In the genomic region with DNA sequence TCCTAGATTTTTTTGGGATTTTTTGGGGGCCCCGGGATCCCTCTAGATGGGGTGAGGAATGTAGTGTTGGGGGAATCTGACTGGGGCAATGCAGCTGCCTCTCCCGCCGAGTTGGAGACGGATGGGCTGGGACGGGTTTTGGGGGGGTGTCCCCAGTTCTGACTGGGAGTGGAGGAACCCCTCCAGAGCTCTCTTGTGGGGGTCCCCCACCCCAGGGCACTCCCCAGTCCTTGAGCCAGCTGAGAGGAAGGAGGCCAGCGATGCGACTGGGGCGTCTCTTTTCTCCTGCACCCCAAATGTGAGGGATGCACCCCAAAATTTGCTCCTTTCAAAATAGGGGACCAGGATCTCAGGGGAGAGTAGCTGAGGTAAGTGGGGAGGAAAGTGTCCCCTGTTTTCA, we compare ENCODE assay signal across 9 mouse cellular contexts. TPM values are rescaled to one million over a fixed set of nuclear protein-coding genes. Genes with fewer than 3 reads are reported as not detected.
DNase-seq lines count a peak whose midpoint lies in the region; ATAC-seq and TF ChIP-seq lines count a peak whose summit lies in the region.
"Had no signal": no experiment of that assay in that cellular context is flagged by ENCODE, and none has a peak within 500 bp of the region (broad histone marks: within the 10 kb centered on the region; RNA-seq: fewer than 3 reads in every experiment).

No protein-coding gene starts in this region.

- H3K27ac ChIP-seq in kidney, adult 2 months (ENCODE audit: insufficient read depth, low read depth, low read length) = peak overlapping the region; percentile 81
- H3K27ac ChIP-seq in hindbrain, embryonic 11.5 days (ENCODE audit: low read depth, low read length) = no peak overlapping the region
- H3K27ac ChIP-seq in midbrain, embryonic 14.5 days (replicated peaks; ENCODE audit: low read depth, low read length) = no peak overlapping the region
- H3K27ac ChIP-seq: liver, embryonic 15.5 days had no signal

- peak overlapping the region; percentile 35; the same call in 1 of the 2 replicates for H3K9ac ChIP-seq in hindbrain, embryonic 11.5 days (ENCODE audit: low read depth, low read length)
- peak overlapping the region; percentile 51 for H3K9ac ChIP-seq in midbrain, embryonic 14.5 days (replicated peaks; ENCODE audit: low read length)
- H3K9ac ChIP-seq: liver, embryonic 15.5 days had no signal

- peaks cover 16% of the 10 kb centered on the region for H3K4me1 ChIP-seq in kidney, adult 2 months (ENCODE audit: control insufficient read depth, insufficient read depth, low read length)
- H3K4me1 ChIP-seq in hindbrain, embryonic 11.5 days (replicated peaks; ENCODE audit: control insufficient read depth, insufficient read depth, low read length) = peaks cover 9% of the 10 kb centered on the region
- H3K4me1 ChIP-seq in midbrain, embryonic 14.5 days (ENCODE audit: control insufficient read depth, insufficient read depth, low read length) = peaks cover 22% of the 10 kb centered on the region

- 35% methylated on average over 8 of the region's 8 CpGs for WGBS in kidney, adult 2 months
- WGBS in hindbrain, embryonic 11.5 days = 35% methylated on average over 8 of the region's 8 CpGs
- WGBS in midbrain, embryonic 14.5 days = 37% methylated on average over 8 of the region's 8 CpGs

- ATAC-seq in hindbrain, embryonic 11.5 days (ENCODE audit: low FRiP score) = no peak
- no peak for ATAC-seq in midbrain, embryonic 14.5 days (ENCODE audit: low FRiP score, low TSS enrichment)
- no peak for ATAC-seq in megakaryocyte-erythroid progenitor cell, adult 5-6 weeks (replicated peaks; ENCODE audit: low FRiP score, low TSS enrichment, poor library complexity, severe bottlenecking)

- TF ChIP-seq POLR2A in kidney, adult 2 months (IDR thresholded peaks at IDR 0.05; ENCODE audit: low read depth, low read length) = no peak

- no peaks in the 10 kb centered on the region for H3K27me3 ChIP-seq in kidney, adult 2 months (replicated peaks; ENCODE audit: control insufficient read depth, insufficient read depth, low read length)
- peaks cover 22% of the 10 kb centered on the region for H3K27me3 ChIP-seq in hindbrain, embryonic 11.5 days (ENCODE audit: control insufficient read depth, insufficient read depth, low read length)
- peaks cover 27% of the 10 kb centered on the region for H3K27me3 ChIP-seq in midbrain, embryonic 14.5 days (ENCODE audit: control insufficient read depth, insufficient read depth, low read length)

- no peaks in the 10 kb centered on the region; the same call in 1 of the 2 replicates for H3K36me3 ChIP-seq in kidney, adult 2 months (ENCODE audit: control insufficient read depth, insufficient read depth, low read length)
- no peaks in the 10 kb centered on the region for H3K36me3 ChIP-seq in hindbrain, embryonic 11.5 days (ENCODE audit: control insufficient read depth, insufficient read depth, low read length)
- peaks cover 18% of the 10 kb centered on the region for H3K36me3 ChIP-seq in midbrain, embryonic 14.5 days (ENCODE audit: control insufficient read depth, insufficient read depth, low read length)

- no peak for TF ChIP-seq CTCF in kidney, adult 2 months (conservative IDR thresholded peaks at IDR 0.05; ENCODE audit: insufficient read depth, insufficient read length, low read depth, low read length)

- H3K9me3 ChIP-seq in hindbrain, embryonic 11.5 days (ENCODE audit: control insufficient read depth, low read length) = no peaks in the 10 kb centered on the region
- no peaks in the 10 kb centered on the region for H3K9me3 ChIP-seq in midbrain, embryonic 14.5 days (ENCODE audit: control insufficient read depth, low read length)
- H3K9me3 ChIP-seq: liver, embryonic 15.5 days had no signal

- H3K4me2 ChIP-seq in hindbrain, embryonic 11.5 days (replicated peaks; ENCODE audit: low read depth, low read length) = peak overlapping the region; percentile 40
- H3K4me2 ChIP-seq in midbrain, embryonic 14.5 days (ENCODE audit: low read length) = peak overlapping the region; percentile 51

- no peak for DNase-seq in kidney, adult 2 months
- DNase-seq in kidney, adult 8-10 months = no peak
- DNase-seq in cerebellum, adult 9-10 months = peak; percentile 72
- no peak for DNase-seq in hindbrain, embryonic 11.5 days (ENCODE audit: low spot score)
- no peak for DNase-seq in midbrain, embryonic 14.5 days
- DNase-seq in frontal cortex, adult 2 months (ENCODE audit: extremely low spot score in 1 of 2, low spot score in 1 of 2) = no peak
- no peak for DNase-seq in embryo, embryonic 11 days

- H3K4me3 ChIP-seq in kidney, adult 2 months (ENCODE audit: insufficient read depth, low read depth, low read length) = peak overlapping the region; percentile 68
- no peak overlapping the region for H3K4me3 ChIP-seq in hindbrain, embryonic 11.5 days (ENCODE audit: low read depth, low read length)
- peak overlapping the region; percentile 26; the same call in 1 of the 2 replicates for H3K4me3 ChIP-seq in midbrain, embryonic 14.5 days (replicated peaks; ENCODE audit: low read depth, low read length)

RNA-seq across cellular contexts. Expression of gene Bcl6b, which starts 3.4 kb away (rescaled TPM):
- 7.9 and 8.8 TPM in 2 replicates for polyA plus RNA-seq in kidney, adult 2 months (2012; rRNA removed)
- polyA plus RNA-seq in hindbrain, embryonic 11.5 days (2014; fragmentation: Nextera tagmentation; extraction: Ambion mirVana) = 5.0 and 5.9 TPM in 2 replicates
- polyA plus RNA-seq in midbrain, embryonic 14.5 days (2014; fragmentation: Nextera tagmentation; extraction: Ambion mirVana) = 2.5 and 4.4 TPM in 2 replicates
- polyA plus RNA-seq in frontal cortex, adult 2 months (2012; rRNA removed) = 1.5 and 1.9 TPM in 2 replicates
- total RNA-seq in megakaryocyte-erythroid progenitor cell, adult 5-6 weeks (2014; fragmentation: Nextera tagmentation) = 0.28 and 0.62 TPM in 2 replicates
- not detected in 2 replicates for total RNA-seq in megakaryocyte-erythroid progenitor cell, adult 5-6 weeks (2017)

RNA-seq across cellular contexts. Expression of gene 0610010K14Rik, which starts 4.7 kb away (rescaled TPM):
- polyA plus RNA-seq in kidney, adult 2 months (2012; rRNA removed) = 73.6 and 78.9 TPM in 2 replicates
- 229 and 230 TPM in 2 replicates for polyA plus RNA-seq in hindbrain, embryonic 11.5 days (2014; fragmentation: Nextera tagmentation; extraction: Ambion mirVana)
- polyA plus RNA-seq in midbrain, embryonic 14.5 days (2014; fragmentation: Nextera tagmentation; extraction: Ambion mirVana) = 171 and 205 TPM in 2 replicates
- 73.4 and 85.4 TPM in 2 replicates for polyA plus RNA-seq in frontal cortex, adult 2 months (2012; rRNA removed)
- 71.3 and 71.6 TPM in 2 replicates for total RNA-seq in megakaryocyte-erythroid progenitor cell, adult 5-6 weeks (2014; fragmentation: Nextera tagmentation)
- 17.9 and 45.7 TPM in 2 replicates for total RNA-seq in megakaryocyte-erythroid progenitor cell, adult 5-6 weeks (2017)

RNA-seq across cellular contexts. Expression of gene Gm21988, which starts 6.6 kb away (rescaled TPM):
- 13.9 and 15.8 TPM in 2 replicates for polyA plus RNA-seq in kidney, adult 2 months (2012; rRNA removed)
- polyA plus RNA-seq in hindbrain, embryonic 11.5 days (2014; fragmentation: Nextera tagmentation; extraction: Ambion mirVana) = 10.2 and 11.6 TPM in 2 replicates
- 13.4 and 16.3 TPM in 2 replicates for polyA plus RNA-seq in midbrain, embryonic 14.5 days (2014; fragmentation: Nextera tagmentation; extraction: Ambion mirVana)
- polyA plus RNA-seq in frontal cortex, adult 2 months (2012; rRNA removed) = 10.7 and 11.8 TPM in 2 replicates
- 5.4 and 9.6 TPM in 2 replicates for total RNA-seq in megakaryocyte-erythroid progenitor cell, adult 5-6 weeks (2014; fragmentation: Nextera tagmentation)
- 0.33 and 0.91 TPM in 2 replicates for total RNA-seq in megakaryocyte-erythroid progenitor cell, adult 5-6 weeks (2017)

RNA-seq across cellular contexts. Expression of gene Rnasek, which starts 6.6 kb away (rescaled TPM):
- polyA plus RNA-seq in kidney, adult 2 months (2012; rRNA removed) = 457 and 485 TPM in 2 replicates
- polyA plus RNA-seq in hindbrain, embryonic 11.5 days (2014; fragmentation: Nextera tagmentation; extraction: Ambion mirVana) = 146 and 147 TPM in 2 replicates
- polyA plus RNA-seq in midbrain, embryonic 14.5 days (2014; fragmentation: Nextera tagmentation; extraction: Ambion mirVana) = 321 and 350 TPM in 2 replicates
- 321 and 335 TPM in 2 replicates for polyA plus RNA-seq in frontal cortex, adult 2 months (2012; rRNA removed)
- 109 and 125 TPM in 2 replicates for total RNA-seq in megakaryocyte-erythroid progenitor cell, adult 5-6 weeks (2014; fragmentation: Nextera tagmentation)
- 19.7 and 27.5 TPM in 2 replicates for total RNA-seq in megakaryocyte-erythroid progenitor cell, adult 5-6 weeks (2017)

RNA-seq across cellular contexts. Expression of gene Slc16a13, which starts 12.2 kb away (rescaled TPM):
- polyA plus RNA-seq in kidney, adult 2 months (2012; rRNA removed) = 44.0 and 48.8 TPM in 2 replicates
- 10.9 and 14.3 TPM in 2 replicates for polyA plus RNA-seq in hindbrain, embryonic 11.5 days (2014; fragmentation: Nextera tagmentation; extraction: Ambion mirVana)
- 10.0 and 10.7 TPM in 2 replicates for polyA plus RNA-seq in midbrain, embryonic 14.5 days (2014; fragmentation: Nextera tagmentation; extraction: Ambion mirVana)
- 5.5 and 7.7 TPM in 2 replicates for polyA plus RNA-seq in frontal cortex, adult 2 months (2012; rRNA removed)
- 2.4 and 3.1 TPM in 2 replicates for total RNA-seq in megakaryocyte-erythroid progenitor cell, adult 5-6 weeks (2014; fragmentation: Nextera tagmentation)
- 0.19 and 4.7 TPM in 2 replicates for total RNA-seq in megakaryocyte-erythroid progenitor cell, adult 5-6 weeks (2017)
